Mouse (Mus musculus) cerebellum, postnatal 14 days (tissue): ENCODE data around the gene Rnf157.

Source experiments
- DNase-seq, 2 experiments: peaks; one replicate each; pipeline ENCODE4 v3.0.0; 2021; ENCODE audit warnings: mixed read lengths in 2 of 2

The Rnf157 gene

DNA sequence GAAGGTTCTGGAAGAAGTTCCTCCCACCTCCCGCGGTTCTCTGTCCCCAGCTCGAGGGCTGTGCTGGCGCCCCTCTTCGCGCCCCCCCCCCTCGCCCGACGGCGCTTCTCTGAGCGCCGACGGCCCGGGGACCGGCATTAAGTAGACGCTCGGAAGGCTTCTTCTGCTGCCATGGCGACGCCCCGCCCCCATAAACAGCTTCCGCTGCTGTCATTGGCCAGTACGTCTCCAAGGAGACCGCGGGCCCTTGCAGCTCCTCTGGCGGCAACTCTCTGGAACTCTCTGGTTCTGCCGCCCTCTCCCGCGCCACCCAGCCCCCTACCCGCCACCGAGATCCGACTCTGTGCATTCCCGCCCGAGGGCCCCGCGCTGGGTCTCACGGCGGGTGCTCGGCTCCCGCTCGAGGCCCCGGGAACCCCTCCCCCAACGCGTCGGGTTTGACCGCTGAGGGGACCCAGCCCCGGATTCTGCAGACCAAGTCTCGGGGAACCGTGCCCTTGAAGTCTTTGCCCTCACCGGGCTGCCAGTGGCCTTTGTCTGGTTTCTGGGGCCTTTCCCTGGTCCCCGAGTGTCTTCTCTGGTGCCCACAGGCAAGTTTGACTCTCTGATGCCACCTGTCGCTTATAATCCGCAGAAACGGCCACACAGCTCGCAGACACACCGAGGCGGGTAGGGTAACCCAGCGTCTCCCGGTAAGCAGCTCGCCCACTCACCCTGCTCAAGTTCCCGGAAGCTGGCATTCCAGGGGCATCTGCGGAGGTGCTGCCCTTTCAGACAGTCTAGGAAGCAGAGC, 77.4 kb downstream of the Rnf157 start, which contains the start of gene Foxj1:
TSS of gene Foxj1 (minus strand) at position 156 of the 793 bp plus-strand sequence.
- peak; percentile 95 to 97 for DNase-seq

DNA sequence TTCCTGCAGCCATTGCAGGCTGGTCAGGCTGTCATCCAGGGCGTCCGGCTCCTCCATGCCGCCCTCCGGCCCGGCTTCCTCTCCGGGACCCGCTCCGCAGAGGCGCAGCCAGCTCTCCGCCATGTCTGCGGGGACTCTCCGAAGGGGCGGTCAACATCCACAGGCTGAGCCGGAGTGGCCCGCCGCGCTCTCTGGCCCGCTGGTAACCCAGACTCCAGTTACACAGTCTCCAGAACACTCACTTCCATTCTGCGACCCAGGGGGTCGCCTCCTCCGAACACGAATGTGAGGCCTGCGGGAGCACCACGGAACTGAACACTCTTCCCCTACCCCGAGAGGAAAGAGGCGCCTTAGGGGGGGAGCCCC, 78.4 kb downstream of the Rnf157 start:
- no peak for DNase-seq

DNA sequence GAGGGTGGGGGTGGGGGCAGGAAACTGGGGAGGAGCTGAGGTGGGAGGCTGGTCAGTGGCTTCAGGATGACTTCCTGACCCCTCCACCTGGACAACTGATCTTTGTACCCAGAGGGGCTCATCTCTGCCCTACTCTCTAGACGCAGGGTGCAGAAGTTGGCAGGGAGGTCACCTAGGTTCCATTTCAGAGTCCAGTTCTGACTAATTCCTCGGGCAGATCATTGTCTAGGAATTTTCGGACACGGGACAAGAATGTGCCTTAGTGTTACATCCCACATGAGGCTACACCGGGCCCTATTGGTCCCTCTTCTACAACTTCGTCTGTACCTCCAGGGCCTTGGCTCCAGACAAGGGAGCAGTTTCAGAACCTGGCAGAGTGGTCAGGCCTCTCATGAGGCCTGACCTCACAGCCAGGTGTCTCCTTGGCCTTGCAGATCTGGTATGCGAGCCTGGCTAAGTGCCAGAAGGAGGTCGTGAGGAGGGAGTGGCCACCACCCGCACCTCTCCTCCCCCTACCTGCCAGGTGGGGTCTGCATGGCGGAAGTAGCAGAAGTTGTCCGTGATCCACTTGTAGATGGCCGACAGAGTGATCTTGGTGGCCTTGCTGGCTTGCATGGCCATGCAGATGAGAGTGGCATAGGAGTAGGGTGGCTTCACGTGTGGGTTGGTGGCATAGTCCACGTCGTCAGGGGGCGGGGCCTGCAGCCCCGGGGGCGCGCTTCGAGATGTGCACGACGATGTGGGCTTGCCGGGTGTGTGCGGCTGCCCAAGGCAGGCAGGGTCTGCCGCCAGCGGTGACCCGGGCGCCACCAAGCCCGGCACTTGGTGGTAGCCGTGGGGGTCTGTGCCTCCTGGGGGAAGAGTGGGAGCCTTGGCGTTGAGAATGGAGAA, 79.1 kb downstream of the Rnf157 start:
- DNase-seq: peak in 1 of 2 experiments; percentile 34

DNA sequence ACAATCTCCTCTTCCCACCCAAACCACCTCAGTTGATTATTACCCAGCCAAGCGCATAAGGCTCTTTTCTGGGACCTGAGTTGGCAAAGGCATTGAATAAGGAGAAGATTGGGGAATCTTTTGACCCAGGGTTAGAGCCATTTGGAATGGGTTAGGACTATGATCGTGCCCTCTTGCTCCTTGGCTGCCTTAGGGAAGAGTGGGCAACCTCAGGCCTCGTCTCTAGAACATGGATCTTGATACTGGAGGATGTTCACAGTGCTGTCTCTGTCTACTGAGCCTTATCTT, 79.9 kb downstream of the Rnf157 start:
- DNase-seq: no peak

DNA sequence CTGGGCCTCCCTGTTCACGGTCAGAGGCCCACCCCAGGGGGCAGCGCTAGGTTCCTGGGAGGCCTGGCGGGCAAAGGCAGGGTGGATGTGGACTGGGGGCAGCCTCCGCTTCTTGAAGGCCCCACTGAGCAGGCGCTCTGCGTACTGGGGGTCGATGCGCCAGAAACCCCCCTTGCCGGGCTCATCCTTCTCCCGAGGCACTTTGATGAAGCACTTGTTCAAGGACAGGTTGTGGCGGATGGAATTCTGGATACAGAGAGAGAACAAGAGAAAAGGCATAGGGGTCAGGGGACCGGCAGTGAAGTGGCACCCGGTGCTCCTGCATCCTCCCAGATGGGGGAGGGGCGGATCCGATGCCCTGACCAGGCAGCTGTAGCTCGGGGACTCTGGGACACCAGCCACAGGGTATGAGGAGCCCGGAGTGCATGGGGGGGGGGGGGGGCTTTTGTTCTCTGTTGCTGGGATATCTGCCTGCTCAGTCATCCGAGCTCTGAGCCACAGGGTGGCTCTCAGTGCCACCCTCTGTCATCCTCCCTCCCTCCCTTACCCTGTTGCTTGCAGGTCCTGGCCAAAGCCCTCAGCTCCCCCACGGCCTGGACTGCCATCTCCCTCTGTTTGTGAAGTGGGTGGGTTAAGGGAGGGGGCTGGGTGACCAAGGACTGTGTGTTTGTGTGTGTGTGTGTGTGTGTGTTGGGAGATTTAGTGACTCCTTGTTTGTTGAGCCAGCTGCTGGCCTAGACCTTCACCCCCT, 80.4 kb downstream of the Rnf157 start:
- peak; percentile 34 to 55 for DNase-seq

DNA sequence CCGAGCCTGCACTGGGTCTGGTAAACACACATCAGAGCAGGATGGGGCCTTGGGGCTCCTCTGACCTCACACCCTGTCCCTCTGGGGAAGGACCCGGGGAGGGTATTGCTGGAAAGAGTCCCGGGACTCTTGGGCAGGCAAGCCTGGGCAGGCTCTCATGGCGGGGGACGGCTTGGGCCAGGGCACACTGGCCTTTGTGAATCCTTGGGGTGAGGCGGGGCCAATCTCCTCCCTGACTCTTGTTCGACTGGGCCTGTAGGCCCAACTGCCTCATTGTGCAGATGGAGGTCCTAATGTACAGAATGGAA, 82.7 kb downstream of the Rnf157 start:
- DNase-seq: no peak

DNA sequence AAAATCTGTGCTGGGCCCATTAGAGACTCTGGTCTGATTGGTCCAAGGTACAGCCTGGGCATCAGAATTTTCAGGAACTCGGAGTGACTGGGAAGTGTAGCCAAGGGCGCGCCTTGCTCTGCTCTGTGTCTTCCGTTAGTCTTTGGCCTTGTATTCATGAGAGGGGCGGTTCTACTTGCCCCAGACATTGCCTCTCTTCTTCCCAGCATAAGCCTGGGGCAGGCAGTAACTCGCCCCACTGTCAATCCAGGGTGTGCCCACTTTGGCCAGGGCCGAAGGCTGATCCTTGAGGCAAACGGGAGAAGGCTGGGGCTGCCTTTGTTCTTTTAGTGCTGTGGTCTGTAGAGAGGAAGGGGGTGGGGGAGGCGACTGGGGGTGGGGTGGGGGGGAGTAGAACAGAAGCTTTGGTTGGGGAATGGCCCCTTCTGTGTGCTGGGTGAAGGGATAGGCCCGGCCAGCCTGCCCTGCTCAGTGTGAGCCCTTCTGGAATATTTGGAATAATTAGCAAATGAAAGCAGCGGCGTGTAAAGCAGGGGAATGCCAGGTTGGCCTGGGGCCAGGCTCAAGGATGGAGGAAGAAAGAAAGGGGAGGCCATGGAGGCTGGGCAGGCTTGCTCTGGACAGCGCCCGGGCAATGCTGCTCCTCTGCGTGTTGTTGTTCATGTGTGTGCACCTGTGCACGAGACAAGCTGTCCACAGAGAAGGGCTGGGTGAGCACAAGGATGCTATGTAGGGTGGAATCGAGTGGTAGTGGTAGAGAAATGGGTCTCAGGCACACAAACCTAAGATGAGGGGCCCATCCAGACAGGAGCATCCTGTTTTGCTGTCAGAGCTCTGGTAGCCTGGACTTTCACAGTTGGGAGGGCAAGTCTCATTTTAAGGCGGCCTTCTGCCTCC, 83.3 kb downstream of the Rnf157 start:
- peak; percentile 72 to 85 for DNase-seq

DNA sequence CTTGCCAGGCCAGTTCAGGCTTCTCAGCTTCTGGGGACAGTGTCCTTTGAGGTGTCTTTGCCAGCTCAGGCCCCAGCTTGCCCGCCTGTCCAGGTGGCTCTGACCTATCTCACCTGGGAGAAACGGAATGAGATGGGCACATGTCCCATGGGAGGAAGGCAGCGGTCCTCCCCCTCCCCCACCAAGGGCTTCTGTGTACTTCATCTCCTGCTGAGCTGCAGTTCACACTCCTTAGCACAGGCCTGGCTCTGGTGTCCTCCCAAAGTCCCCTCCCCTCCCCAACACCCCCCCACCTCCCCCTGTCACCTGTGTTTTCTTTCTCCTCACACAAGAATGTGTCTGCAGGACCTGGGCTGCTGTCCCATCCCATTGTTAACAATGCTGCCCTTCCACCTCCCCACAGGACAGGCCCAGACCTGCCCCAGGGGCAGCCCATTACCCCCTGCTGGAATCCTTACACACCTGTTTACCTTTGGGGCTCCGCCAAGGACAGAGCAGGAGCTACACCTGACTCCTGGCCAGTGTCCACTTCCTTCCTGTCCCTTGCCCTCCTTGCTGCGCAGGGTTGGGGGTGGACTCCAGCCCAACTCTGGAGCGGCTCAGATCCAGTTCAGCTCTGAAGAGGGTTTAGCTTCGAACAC, 85.7 kb downstream of the Rnf157 start:
- no peak for DNase-seq

DNA sequence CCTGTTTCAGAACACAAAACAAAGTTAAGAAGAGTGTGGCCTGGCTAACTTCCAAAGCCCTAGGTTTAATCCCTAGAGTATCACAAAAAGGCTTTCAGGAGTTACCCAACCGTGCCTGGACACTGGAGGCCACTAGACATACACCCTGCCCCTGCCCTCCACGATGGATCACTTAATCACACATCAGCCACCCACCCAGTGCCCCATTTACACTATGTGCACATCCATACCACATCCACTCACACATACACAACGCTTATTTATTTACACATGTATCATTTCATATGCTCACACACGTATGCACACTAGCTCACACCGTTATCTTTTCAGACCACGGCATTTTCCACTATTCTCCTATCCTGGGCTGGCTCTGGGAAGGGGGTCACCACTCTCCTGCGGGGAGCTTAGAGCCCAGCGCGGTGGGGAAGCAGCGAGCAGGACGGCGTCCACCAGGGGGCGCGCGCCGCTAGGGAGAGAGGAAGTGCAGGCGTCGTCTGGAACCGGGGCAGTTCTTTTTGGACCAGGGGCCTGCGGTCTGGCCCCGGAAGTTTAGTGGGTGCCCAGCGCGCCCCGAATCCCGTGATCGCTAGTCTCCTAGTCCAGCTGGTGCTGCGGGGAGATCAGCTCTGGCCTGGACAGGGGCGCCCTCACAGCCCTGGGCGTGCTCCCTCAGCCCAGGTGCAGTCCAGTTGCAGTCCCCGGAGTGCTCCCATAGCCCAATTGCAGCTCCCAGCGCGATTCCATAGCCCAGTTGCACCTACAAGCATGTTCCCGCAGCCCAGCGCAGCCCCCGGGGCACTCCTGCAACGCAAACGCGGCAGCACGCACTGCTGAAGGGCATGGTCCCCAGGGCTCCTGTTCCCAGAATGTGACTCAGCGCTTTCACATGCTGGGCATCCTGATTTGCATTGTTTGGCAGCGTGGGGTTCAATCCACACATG, 93.8 kb downstream of the Rnf157 start:
- peak; percentile 92 to 97 for DNase-seq

DNA sequence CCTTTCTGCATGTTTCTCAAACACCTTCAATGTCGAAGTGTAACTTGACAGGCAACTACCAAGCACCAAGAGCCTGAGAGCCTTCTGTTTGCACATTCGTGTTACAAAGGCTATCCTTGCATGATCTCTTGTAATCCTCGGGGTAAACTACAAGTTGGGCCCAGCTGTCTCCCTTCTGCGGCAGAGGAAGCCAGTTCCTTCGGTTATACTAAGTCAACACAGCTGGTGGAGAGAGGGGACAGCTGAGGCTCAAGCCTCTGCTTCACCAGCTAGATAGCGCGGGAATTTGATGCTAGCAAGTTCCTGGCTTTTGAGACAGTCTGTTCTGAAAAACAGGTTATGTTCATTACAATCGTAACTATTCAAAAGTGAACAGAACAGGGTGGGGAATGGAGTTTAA, 100.5 kb downstream of the Rnf157 start:
- no peak for DNase-seq

DNA sequence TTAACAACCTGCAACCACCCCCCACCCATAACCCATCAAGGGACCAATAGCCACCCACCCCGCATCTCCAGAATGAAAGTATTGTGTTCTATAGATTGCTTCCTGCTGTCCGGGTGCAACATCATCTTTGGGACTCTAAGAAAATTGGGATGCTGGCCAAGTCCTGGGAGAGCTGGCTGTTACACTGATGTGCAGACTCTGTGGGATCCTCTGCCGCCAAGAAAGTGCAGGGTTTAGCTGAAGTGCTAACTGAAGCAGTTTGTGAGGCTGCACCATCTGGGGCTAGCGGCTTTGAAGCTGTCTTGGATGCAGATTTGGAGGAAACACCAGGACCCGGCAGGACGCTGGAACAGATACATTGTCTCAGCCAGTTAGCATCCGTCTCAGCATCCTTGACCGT, 101.7 kb downstream of the Rnf157 start:
- no peak for DNase-seq

DNA sequence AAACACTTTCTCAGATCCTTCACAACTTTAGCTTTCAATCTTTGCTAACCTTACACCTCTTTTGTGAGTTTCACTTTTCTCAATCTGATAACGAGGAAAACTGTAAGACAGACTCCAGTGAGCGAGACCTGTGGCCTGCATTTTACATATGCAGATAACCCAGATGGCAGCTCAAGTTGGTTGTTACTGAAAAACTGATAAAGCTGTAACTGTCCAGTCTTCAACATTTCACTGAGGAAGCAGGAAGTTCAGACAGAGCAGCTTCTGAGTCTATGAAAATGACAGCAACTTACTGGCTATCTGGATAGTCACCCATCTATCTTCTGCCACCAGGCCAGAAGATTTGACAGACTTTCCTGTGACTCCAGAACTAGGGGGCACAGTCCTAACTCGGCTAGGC, 103.2 kb downstream of the Rnf157 start:
- no peak for DNase-seq

DNA sequence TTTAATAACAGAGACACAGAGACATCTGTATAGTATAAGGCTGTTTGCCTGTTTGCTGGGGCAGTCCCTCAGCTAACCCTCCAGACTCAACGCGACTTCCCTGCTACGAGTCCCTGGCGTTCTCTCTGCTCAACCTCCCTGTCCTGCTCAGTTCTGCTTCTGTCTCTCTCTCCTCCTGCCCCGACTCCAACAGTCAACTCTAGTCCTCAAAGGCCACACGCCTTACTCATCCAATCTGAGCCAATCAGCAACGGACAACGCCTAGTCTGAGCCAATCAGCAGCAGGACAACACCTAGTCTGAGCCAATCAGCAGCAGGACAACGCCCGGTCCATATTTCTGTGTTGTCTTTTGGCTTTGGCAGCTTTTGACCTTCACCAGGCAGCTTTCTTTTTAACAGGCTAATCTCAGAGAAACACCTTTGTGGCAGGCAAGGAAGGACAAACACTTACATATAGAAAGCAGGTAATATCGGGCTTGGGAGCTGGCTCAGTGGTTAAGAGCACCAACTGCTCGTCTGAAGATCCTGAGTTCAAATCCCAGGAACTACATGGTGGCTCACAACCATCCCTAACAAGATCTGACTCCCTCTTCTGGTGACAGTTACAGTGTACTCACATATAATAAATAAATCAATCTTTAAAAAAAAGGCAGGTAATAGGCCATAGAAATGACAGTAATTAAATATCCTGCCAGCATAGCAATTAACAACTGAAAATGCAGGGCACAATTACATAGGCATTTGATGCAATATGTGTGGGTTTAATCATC, 104.9 kb downstream of the Rnf157 start:
- no peak for DNase-seq

DNA sequence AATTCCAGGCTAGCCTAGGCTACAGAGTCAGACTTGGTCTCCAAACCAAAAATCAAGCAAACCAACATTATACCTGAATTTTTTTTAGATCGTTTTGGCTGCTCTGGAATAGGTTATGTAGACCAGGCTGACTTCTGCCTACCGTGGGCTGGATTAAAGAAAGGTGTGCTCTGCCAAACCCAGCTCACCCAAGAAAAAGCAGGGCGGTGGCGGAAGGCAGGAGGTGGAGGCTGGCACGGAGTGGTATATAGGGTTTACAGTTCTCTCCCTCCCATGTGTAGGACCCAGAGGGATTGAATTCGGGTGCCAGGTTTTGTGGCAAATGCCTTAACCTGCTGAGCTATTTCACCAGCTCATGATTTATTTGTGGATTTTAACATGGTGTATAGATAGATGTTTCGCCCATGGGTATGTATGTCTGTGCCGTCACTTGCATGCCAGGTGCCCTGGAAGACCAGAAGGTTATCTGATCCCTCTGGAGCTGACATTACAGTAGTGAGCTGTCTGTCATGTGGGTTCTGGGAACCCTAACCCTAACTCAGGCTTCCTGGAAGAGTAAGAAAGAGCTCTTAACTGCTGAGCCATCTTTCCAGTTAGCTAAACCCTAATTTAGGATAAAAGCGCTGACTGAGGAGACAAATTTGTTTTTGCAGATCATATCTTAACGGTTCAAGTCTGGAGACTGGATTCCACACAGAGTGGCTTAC, 105.7 kb downstream of the Rnf157 start, which contains the start of gene Exoc7:
TSS of gene Exoc7 (minus strand) at position 215 of the 707 bp plus-strand sequence.
- no peak for DNase-seq

DNA sequence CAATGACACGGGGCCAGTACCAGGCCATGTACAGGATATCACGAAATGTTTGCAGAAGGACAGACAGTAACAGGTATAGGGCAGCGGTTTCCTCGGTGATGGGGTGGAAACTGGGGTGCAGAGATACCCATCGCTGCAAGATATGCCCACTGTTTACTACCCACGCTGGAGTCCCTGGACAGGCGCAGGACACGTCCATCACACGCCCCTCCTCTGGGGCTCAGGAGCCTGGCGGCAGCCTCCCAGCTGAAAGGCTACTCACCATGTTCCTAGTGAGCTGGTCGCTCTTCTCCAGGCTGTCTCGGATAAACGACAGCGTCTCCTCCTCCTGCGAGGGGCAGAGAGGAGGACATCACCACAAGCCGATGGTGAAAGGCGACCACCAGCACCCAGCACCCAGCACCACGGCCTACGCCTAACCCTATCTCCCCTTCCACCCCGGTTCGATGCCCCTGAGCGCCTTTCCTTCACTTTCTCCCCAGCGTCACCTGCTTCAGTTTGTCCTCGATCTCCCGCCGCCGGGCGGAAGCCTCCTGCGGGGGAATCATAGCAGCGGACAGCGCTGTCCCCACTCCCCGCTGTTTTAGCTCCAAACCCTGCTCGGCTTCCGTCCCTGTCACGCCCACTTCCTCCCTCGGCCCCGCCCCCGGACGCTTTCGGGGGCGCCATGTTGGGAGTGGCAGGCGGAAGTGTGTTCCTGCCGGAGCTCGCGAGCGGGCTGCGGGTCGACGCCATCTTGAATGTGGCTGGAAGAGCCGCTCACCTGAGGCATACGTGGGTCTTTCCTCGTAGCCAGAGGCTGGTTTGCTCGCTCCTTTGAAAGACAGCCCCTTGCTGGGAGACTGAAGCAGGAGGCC, 106.5 kb downstream of the Rnf157 start:
- DNase-seq: peak; percentile 96 to 97

DNA sequence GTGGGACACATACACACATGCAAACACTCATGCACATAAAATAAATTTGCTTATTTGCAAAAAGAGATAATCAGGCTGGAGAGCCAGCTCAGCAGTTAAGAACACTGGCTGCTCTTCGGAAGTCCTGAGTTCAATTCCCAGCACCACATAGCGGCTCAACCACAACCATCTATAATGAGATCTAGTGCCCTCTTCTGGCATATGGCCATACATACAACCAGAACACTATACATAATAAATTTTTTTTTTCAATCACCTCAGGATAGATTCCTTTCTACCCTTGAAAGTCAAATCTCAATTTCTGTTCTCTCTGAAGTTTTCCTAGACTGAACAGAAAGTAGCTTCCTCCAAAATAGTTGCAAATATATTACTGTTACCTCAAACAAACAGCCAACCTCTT, 107.4 kb downstream of the Rnf157 start:
- no peak for DNase-seq

DNA sequence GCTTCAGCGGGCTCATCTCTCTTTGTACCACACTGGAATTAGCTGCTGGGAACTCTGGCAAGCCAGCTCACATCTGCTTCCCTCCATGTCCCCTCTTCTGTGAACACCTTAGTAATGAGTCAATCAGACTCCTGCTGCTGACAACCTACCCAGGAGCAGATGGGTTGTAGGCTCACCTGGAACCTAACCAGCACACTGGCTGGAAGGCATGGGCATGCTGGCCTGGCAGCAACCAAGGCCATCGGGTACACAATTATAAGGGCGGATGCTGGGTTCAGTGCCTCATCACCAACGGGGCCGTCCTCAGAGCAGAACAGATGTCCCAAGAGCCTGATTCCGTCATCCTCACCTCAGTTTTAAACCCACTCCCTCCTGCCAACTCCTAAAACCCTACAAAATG, 114.2 kb downstream of the Rnf157 start:
- peak; percentile 73 to 77 for DNase-seq

DNA sequence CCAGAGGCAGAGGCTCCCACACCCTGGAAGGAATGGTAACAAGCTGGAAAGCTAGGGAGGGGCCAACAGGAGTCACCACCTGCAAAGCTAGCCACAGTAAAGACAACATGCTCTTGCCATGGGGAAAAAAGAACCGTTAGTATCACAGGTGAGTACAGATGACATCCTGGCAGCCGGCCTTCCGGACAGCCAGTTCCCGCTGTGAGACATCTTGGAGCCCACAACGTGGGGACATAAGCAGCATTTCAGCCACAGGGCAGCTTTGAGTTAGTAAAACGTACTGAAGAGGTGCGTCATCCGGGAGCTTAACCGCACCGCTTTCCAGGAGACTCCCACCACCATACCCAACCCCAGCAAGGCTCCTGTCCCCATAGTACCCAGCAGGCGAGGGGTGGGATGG, 114.6 kb downstream of the Rnf157 start:
- DNase-seq: peak; percentile 65 to 77
